Mouse (Mus musculus): ENCODE results near the gene Hnrnpk. TPM values are rescaled to one million over a fixed set of nuclear protein-coding genes. Genes with fewer than 3 reads are reported as not detected.
"Not testable (repeated sequence)": the region's sequence is repeated elsewhere in the genome, so short reads cannot be mapped to it uniquely, and the experiment has no call there.

Hnrnpk gene
- polyA plus RNA-seq, 1 experiment from 2014 or later, result 2,271 TPM

GRCm38 (mm10) chr13:58385547-58385920 lies 17.6 kb downstream of the Hnrnpk start:
- H3K4me3 ChIP-seq, result peak overlapping the region; percentile 82
- peaks cover 5% of the 10 kb centered on the region for H3K4me1 ChIP-seq
- H3K9ac ChIP-seq, result peak overlapping the region; percentile 85
- H3K9me3 ChIP-seq (replicated peaks), result peaks cover 10% of the 10 kb centered on the region
- 0 out of 2 replicates have a peak overlapping the region, but pooled peaks have one; percentile 40 for H3K27ac ChIP-seq
- ATAC-seq, result 0 out of 2 replicates have a peak, but pooled peaks have one; percentile 3
- H3K36me3 ChIP-seq (ENCODE audit: poor library complexity, severe bottlenecking), result peaks cover 38% of the 10 kb centered on the region
- H3K4me2 ChIP-seq, result peak overlapping the region; percentile 92
- WGBS, result 86% methylated on average over 7 of the region's 7 CpGs
- H3K27me3 ChIP-seq, result no peaks in the 10 kb centered on the region

GRCm38 (mm10) chr13:58384779-58385546 lies 18.2 kb downstream of the Hnrnpk start, which contains the start of gene 2210016F16Rik:
2210016F16Rik (minus strand) TSS chr13:58385225.
- peak; percentile 56 for ATAC-seq
- Histone ChIP-seq H3K4me1 (peaks cover 5% of the 10 kb centered on the region), H3K4me2 (peak within 1 kb of the TSS; percentile 92), H3K9ac (peak within 1 kb of the TSS; percentile 85), H3K36me3 (ENCODE audit: poor library complexity, severe bottlenecking) (peaks cover 38% of the 10 kb centered on the region), H3K4me3 (peak within 1 kb of the TSS; percentile 82), H3K9me3 (replicated peaks) (peaks cover 16% of the 10 kb centered on the region), H3K27ac (0 out of 2 replicates have a peak within 1 kb of the TSS, but pooled peaks have one; percentile 40), H3K27me3 (no peaks in the 10 kb centered on the region)
- WGBS, result 2% methylated on average over 80 of the region's 80 CpGs

- peak; percentile 66 for ATAC-seq
These were observed 18.8 kb downstream of the Hnrnpk start for GRCm38 (mm10) chr13:58384371-58384770.

GRCm38 (mm10) chr13:58373153-58373470 lies 30.0 kb downstream of the Hnrnpk start:
- Histone ChIP-seq H3K4me3 (no peak overlapping the region), H3K27me3 (no peaks in the 10 kb centered on the region), H3K36me3 (ENCODE audit: poor library complexity, severe bottlenecking) (no peaks in the 10 kb centered on the region), H3K27ac (no peak overlapping the region), H3K9me3 (replicated peaks) (0 out of 2 replicates have a peak, but pooled peaks cover 2% of the 10 kb centered on the region), H3K4me1 (no peaks in the 10 kb centered on the region), H3K4me2 (no peak overlapping the region), H3K9ac (no peak overlapping the region)
- no peak for ATAC-seq
- 97% methylated on average over 2 of the region's 2 CpGs for WGBS

More at GRCm38 (mm10) chr13:58384371-58384770, 18.8 kb downstream of the Hnrnpk start:
- 52% methylated on average over 11 of the region's 11 CpGs for WGBS
- Histone ChIP-seq H3K36me3 (ENCODE audit: poor library complexity, severe bottlenecking) (peaks cover 37% of the 10 kb centered on the region), H3K9me3 (replicated peaks) (peaks cover 20% of the 10 kb centered on the region), H3K27me3 (no peaks in the 10 kb centered on the region), H3K4me3 (peak overlapping the region; percentile 82), H3K9ac (peak overlapping the region; percentile 85), H3K4me1 (peaks cover 5% of the 10 kb centered on the region), H3K27ac (no peak overlapping the region), H3K4me2 (peak overlapping the region; percentile 92)

GRCm38 (mm10) chr13:58372278-58373152 lies 30.6 kb downstream of the Hnrnpk start:
- WGBS, result 80% methylated on average over 5 of the region's 5 CpGs
- H3K9ac ChIP-seq, result no peak overlapping the region
- no peak overlapping the region for H3K4me3 ChIP-seq
- no peaks in the 10 kb centered on the region for H3K4me1 ChIP-seq
- 0 out of 2 replicates have a peak, but pooled peaks cover 2% of the 10 kb centered on the region for H3K9me3 ChIP-seq (replicated peaks)
- H3K27me3 ChIP-seq, result no peaks in the 10 kb centered on the region
- H3K36me3 ChIP-seq (ENCODE audit: poor library complexity, severe bottlenecking), result no peaks in the 10 kb centered on the region
- H3K27ac ChIP-seq, result no peak overlapping the region
- no peak overlapping the region for H3K4me2 ChIP-seq
- ATAC-seq, result no peak

GRCm38 (mm10) chr13:58368835-58369234 lies 34.3 kb downstream of the Hnrnpk start:
- Histone ChIP-seq H3K36me3 (ENCODE audit: poor library complexity, severe bottlenecking) (no peaks in the 10 kb centered on the region), H3K4me3 (no peak overlapping the region), H3K4me1 (no peaks in the 10 kb centered on the region), H3K27ac (no peak overlapping the region), H3K4me2 (no peak overlapping the region), H3K9ac (no peak overlapping the region), H3K9me3 (replicated peaks) (no peaks in the 10 kb centered on the region), H3K27me3 (no peaks in the 10 kb centered on the region)
- ATAC-seq, result no peak
- 87% methylated on average over 4 of the region's 4 CpGs for WGBS

- no peak for ATAC-seq
- H3K9ac ChIP-seq, result no peak overlapping the region
- H3K27ac ChIP-seq, result no peak overlapping the region
- H3K4me1 ChIP-seq, result no peaks in the 10 kb centered on the region
- H3K4me3 ChIP-seq, result no peak overlapping the region
- H3K27me3 ChIP-seq, result no peaks in the 10 kb centered on the region
- no peak overlapping the region for H3K4me2 ChIP-seq
- no peaks in the 10 kb centered on the region for H3K9me3 ChIP-seq (replicated peaks)
- H3K36me3 ChIP-seq (ENCODE audit: poor library complexity, severe bottlenecking), result no peaks in the 10 kb centered on the region
- WGBS, result 71% methylated on average over 1 of the region's 1 CpGs
These were observed 35.5 kb downstream of the Hnrnpk start for GRCm38 (mm10) chr13:58367641-58368040.

GRCm38 (mm10) chr13:58366373-58366772 lies 36.8 kb downstream of the Hnrnpk start:
- Histone ChIP-seq H3K9me3 (replicated peaks) (no peaks in the 10 kb centered on the region), H3K36me3 (ENCODE audit: poor library complexity, severe bottlenecking) (no peaks in the 10 kb centered on the region), H3K27ac (no peak overlapping the region), H3K4me3 (no peak overlapping the region), H3K9ac (no peak overlapping the region), H3K4me1 (no peaks in the 10 kb centered on the region), H3K4me2 (no peak overlapping the region), H3K27me3 (no peaks in the 10 kb centered on the region)
- ATAC-seq, result no peak
- 94% methylated on average over 3 of the region's 3 CpGs for WGBS

GRCm38 (mm10) chr13:58365179-58365578 lies 38.0 kb downstream of the Hnrnpk start:
- 84% methylated on average over 8 of the region's 8 CpGs for WGBS
- H3K9me3 ChIP-seq (replicated peaks); H3K27ac ChIP-seq; H3K4me2 ChIP-seq; H3K36me3 ChIP-seq (ENCODE audit: poor library complexity, severe bottlenecking); H3K4me1 ChIP-seq; ATAC-seq; H3K27me3 ChIP-seq; H3K4me3 ChIP-seq; H3K9ac ChIP-seq: not testable (repeated sequence)

GRCm38 (mm10) chr13:58364353-58365175 lies 38.6 kb downstream of the Hnrnpk start:
- no peaks in the 10 kb centered on the region for H3K9me3 ChIP-seq (replicated peaks)

GRCm38 (mm10) chr13:58359304-58359653 lies 43.9 kb downstream of the Hnrnpk start:
- H3K36me3 ChIP-seq (ENCODE audit: poor library complexity, severe bottlenecking), result no peaks in the 10 kb centered on the region
- H3K9ac ChIP-seq, result peak overlapping the region; percentile 80

More at GRCm38 (mm10) chr13:58364353-58365175, 38.6 kb downstream of the Hnrnpk start:
- H3K4me2 ChIP-seq, result no peak overlapping the region
- no peak overlapping the region for H3K9ac ChIP-seq
- WGBS, result 79% methylated on average over 8 of the region's 8 CpGs
- H3K27ac ChIP-seq, result no peak overlapping the region
- H3K4me1 ChIP-seq, result no peaks in the 10 kb centered on the region
- ATAC-seq, result no peak
- H3K4me3 ChIP-seq, result no peak overlapping the region
- H3K36me3 ChIP-seq (ENCODE audit: poor library complexity, severe bottlenecking), result no peaks in the 10 kb centered on the region
- no peaks in the 10 kb centered on the region for H3K27me3 ChIP-seq

More at GRCm38 (mm10) chr13:58359304-58359653, 43.9 kb downstream of the Hnrnpk start:
- Histone ChIP-seq H3K4me3 (peak overlapping the region; percentile 74), H3K4me1 (0 out of 2 replicates have a peak, but pooled peaks cover 3% of the 10 kb centered on the region), H3K9me3 (replicated peaks) (no peaks in the 10 kb centered on the region), H3K27me3 (no peaks in the 10 kb centered on the region), H3K27ac (no peak overlapping the region), H3K4me2 (peak overlapping the region; percentile 95)
- no peak for ATAC-seq
- WGBS, result 3% methylated on average over 7 of the region's 7 CpGs
